Mouse (Mus musculus) adrenal gland, adult 18-20 months (tissue): Measurements from ENCODE around the gene Pip5k1b. TPM values are rescaled to one million over a fixed set of nuclear protein-coding genes. Genes with fewer than 3 reads are reported as not detected.

Source experiments
- DNase-seq, 2 experiments: peaks; one replicate each; pipeline ENCODE4 v3.0.0; 2021 to 2022; ENCODE audit warnings: low spot score in 2 of 2
- total RNA-seq, 2 experiments: library from RNA; stranded (reverse); gene quantifications; 1 replicate in 1 of 2; 2 replicates in 1 of 2; pipeline ENCODE4 v1.2.3; 2021

Gene Pip5k1b
- total RNA-seq, 2 experiments from 2014 or later: 7.5 to 14.4 TPM

DNA sequence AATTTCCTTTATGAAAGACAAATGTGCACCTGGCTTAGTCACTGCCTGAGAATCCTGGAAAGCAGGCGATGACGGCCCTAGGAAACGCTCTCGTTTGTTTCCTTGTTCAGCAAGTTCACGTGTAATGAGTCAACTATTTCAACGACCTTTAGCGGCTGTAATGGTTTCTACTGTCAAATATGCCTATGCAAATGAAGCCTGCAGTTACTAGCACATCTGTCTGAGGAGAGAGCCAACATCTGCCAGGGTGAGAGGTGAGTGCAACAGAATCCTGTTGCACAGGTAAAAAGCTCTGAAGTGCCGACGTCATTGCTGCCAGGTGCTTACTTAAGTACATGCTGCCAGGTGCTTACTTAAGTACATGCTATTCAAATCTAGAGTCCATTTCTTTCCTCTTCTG lies 196.4 kb downstream of the Pip5k1b start:
- no peak for DNase-seq

DNA sequence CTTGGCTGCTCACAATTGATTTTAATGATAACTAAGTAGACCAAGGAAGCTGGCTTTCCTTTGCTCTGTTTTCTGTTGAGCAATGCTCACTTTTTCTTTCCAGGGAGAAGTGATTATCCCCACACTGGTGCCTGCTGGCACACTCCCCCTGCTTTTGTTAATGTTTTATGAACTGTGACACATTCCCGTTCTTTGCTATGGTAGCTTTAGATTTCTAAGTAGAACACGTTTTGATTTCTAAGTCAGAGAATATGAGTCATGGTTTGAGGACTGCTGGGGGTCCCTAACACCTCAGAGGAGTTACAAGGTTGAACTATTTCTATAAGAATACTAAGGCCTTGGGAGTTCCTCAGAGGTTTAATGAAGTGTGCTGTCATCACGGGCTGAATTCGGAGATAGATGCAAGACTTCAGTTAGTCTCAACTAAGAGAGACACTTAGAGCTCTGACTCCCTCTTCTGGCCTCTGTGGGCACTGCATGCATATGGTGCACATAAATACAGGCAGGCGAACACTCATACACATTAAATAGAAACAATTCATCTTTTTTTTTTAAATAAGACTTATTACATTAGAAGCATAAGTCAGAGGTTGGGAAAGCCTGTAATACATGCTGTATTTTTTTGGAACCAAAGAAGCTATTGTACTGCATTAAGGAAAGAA lies 203.2 kb downstream of the Pip5k1b start:
- DNase-seq: no peak

DNA sequence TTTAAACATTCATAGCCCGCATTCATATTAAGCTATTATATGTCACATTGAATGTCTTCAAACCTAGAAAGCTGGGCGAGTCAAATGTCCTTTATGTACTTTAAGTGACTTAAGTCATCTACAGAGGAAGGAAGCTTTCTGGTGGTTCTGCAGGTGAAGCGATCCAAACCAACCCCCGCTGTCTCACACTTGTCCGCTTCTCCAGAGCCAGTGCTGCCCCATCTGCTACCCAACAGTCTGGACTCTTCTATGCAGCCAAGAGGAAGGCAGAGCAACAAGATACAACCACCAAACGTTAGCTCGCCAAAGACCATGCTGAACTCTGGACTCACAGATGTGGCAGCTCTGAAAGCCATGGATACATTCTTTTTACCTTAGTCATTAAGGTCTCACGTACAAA lies 211.2 kb downstream of the Pip5k1b start:
- no peak for DNase-seq

DNA sequence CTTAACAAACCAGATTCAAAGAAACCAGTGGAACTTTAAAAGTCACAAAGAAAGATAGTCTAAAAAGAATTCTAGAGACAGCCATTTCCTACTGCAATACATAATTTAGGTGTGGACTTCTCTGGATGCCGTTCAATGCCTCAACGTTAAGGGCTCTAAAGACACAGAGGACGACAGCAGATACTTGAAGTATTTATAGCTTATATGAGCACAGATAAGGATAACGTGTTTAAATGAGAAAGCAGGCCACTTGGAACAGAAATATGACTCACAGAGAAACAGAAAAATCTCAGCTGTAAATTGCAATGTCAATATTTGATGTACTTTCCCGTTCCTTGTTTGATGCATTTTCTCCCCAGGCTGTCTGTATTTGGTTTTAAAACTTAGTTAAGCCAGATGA lies 212.9 kb downstream of the Pip5k1b start:
- no peak for DNase-seq

DNA sequence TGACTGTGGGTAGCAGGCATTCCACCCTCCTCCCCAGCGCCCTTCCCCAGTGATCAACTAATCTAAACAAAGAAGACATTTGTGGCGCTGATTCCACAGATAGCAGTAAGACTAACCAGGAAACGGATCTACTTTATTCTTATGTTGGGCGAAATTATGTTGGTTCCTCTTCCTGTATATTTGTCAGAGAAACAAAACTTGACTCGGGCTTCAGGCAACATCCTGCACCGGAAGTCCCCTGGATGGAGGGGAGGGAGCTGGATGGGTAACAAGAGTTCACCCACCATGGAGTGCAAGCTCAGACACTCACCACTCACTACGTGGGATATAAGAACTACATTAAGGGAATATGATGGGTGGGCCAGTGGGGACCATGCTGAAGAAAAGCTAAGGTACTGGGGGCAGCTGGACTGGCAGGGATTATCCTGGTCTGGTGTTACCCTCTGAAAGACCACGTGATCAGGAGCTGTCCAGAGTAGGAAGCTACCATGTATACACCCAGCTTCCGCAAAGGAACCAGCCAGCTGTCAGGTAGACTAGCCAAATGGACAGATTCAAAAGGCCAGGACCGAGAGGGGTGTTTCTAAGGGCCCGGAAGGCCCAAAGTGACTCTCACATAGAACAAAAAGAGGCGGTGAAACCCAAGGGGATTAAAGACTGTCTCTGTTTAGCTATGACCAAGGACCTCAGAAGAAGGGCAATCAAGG lies 219.1 kb downstream of the Pip5k1b start:
- DNase-seq: no peak

DNA sequence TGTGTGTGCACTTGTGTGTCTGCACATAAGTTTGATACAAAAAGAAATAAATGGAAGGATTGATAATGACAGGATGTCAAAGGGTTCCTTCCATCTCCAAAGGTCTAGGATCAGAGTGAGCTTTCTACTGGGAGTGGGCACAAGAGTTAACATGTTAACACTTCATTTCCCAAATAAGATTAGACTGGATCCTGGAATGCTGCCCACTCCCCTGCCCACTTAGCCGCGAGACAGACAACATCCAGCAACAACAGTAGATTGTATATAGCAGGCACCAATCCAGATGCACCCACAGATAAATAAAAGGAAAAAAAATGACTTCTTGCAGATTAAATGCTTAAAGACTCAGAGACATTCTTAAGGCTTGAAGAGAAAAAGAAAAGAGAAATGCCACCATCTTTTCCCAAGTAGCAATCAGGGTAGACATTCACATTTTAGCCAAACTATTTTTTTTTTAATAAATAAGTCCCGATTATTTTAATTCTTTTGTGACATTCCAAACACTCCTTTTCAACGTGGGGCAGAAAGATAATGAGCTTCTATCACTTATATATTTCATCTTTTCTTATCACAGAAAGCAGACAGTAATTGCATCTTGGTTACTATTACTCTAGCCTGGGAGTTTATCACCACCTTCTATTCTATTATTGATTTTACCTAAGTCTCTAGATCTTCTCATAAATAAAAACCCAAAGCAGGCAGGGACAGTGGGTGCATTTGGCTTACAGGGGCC lies 219.9 kb downstream of the Pip5k1b start:
- no peak for DNase-seq

DNA sequence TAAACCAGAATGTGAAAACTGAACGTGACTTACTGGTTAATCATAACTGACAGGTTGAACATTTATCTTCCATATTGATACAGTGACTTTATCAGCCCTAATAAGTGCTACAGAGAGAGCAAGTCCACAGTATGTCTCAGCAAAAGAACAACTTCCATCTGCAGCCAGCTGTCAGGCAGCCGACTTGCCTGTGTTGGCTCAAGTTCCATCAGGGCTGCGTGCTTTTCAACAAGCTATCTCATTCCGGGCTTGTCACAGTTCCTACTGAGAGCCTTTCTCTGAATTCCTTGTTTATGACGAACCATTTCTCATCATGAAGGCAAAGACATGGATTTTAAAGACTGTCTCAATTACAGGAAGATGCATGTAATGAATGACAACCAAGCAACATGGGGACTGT lies 222.7 kb downstream of the Pip5k1b start:
- no peak for DNase-seq

DNA sequence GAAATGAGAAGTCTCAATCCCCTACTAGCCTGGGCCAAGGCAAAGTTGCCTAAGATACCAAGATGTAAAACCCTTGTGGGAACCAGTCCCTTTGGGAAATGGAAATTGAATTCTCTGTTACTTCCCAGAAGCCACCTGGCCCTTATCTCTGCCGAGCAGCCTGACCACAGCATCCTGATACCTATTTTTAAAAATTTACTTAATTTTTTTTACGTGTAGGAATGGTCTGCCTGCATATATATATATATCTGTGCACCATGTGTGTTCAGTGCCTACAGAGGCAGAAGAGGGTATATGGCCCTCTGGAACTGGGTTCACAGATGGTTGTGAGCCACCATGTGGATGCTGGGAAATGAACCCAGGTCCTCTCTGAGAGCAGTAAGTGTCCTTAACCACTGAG lies 224.4 kb downstream of the Pip5k1b start:
- no peak for DNase-seq

DNA sequence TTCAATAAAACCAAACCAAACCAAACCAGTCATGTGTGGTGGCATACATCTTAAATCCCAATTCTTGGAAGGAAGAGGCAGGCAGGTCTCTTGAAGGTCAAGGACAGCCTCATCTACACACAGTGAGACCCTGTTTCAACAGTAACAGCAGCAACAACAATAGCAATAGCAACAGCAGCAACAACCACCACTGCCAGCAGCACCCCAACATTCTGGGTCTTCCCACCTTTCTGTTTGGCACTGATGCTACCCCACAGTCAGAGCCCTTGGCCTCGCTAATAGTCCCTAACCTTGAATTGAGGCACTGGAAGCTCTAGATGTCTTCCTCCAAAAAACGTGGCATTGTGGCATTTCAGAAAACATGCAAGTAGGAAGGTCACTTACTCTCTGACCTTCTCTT lies 225.3 kb downstream of the Pip5k1b start:
- DNase-seq: no peak

DNA sequence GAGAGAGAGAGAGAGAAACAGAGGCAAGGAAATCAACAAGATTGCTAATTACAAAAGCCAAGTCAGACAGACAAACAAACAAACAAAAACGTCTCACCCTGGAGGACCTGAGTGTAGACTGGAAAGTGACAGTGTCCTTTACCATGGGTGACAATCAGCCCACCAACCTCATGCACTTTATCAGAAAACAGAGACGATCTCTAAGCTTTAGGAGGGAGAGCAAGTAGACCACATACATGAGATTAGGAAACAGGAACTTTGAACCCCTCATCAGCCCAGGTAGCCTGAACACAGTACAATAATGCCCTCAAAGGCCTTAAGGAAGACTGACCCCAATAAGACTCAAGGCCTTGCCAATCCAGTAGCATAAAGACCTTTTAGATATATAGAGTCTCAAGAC lies 227.8 kb downstream of the Pip5k1b start:
- no peak for DNase-seq

DNA sequence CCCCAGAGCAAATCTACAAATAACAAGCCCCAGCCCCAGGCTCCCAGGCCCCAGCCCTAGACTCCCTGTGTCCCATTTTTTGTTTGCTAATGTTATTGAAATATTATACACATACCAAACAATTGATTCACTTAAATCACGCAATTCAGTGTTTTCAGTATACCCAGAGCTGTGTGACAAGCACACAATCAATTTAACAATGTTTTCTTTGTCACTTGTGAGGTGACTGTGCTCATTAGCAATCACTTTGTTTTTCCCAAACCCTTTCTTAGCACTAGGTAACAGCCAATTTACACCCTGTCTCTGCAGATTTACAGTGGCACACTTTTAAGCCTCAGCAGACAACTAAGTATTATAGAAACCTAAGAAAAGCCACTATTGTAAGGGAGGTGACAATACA lies 228.7 kb downstream of the Pip5k1b start:
- no peak for DNase-seq

DNA sequence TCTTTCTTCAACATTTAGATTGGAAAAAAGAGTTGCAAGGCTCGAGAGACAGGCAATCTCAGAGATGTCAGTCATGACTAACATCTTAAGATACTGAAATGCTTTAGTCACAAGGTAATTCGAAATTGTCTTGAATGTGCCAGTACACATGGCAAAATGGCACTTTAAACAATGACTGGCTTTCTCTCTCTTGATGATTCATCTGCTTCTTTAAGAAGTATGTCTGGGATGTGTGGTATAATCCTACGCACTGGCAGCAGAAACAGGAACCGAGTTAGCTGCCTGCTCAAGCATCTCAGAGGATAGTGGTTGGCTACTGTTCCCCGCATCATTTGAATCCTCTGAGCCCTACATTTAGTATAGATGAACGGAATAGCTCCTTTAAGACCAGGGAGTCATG lies 230.0 kb downstream of the Pip5k1b start:
- no peak for DNase-seq

DNA sequence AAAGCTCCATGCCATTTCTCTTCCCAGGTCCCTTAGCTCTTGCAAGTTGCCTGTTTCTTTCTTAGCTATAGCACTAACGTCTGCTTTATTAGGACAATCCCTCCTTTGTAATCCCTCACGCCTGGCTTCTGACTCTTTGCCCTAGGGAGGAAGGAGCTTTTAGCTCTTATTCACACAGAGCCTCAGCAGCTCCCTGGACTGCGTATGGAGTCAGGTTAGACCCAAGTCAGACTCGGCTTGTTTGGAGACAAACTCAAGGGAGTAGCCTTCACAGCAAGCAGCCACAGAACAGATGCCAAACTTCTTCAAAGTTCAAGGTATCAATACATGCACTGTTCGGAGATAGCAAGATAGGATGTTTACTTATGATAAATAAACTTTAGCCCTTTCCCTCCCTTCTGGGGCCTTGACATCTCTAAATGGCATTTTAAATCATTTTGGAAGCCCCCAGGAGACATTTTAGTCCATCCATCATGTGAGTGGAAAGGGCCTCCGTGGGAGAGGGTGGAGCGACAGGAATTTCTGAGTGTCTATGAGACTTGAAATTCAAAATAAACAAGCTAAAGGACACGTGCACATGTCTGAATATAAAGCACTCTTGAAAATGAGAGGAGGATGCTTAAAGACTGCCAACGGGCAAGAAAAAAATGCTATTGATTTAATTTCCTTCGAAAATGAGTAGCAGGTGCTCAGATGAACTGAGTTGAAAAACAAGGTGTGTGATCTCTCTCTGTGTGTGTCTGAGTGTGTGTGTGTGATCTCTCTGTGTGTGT lies 231.6 kb downstream of the Pip5k1b start:
- DNase-seq: no peak

DNA sequence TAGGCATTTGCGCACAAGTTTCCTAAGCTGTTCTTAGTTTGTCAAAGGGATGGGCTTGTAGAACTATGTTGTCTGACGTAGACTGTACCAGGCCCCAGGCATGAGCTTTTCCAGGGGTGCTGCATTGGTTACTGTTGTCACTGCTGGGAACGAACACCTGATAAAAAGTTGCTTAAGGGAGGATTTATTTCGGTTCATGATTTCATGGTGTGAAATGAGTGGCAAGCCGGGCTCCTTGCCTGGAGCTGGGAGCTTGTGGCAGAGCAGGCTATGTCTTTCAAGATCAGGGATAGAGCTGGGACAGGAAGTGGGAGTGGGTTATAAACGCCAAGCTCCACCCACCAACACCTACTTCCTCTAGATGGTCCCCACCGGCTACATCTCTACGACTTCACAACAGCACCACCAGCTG lies 233.8 kb downstream of the Pip5k1b start:
- no peak for DNase-seq

DNA sequence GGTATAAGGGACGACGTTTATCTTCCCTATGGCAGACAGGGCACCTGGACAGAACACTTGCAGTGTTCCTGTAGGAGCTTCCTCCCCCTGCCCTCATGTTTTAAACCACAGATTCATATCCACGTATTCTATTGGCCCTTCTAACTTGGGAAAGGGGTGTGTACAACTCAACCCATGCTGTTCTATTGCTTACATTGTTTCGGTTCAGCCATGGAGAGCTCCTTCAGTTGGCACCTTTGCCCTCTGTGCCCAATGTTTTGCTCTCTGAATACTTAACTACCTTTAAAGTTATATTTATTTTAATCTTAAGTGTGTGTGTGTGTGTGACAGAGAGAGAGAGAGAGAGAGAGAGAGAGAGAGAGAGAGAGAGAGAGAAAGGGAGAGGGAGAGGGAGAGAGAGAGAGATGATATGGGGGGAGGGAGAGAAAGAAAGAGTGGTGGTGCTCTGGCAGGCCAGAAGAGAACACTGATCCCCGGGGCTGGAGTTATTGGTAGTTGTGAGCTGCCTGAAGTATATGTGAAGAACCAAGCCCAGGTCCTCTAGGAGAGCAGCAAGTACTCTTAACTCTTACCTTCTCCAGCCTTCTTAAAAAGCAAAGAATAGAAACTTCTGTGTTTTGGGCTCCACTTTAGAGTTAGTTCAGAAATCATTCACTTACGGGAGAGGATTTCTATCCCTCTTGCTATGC lies 234.3 kb downstream of the Pip5k1b start:
- DNase-seq: no peak

DNA sequence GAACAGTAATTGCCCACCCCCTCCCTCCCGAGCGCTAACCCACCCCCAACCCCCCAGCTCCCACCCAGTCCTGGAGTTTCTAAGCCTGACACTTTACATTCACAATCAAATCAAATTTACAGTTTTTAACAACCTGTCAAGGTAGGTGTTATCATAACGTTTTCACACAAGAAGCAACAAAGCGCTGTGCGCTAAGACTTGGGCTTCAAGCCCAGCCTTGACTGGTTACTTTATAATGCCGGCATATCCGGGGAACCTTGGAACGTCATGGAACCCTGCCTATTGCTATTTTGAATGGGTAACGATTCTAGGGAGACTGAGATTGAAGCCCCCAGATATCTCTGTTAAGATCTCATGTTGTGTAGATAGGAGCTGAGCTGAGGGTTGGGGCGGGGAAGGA lies 237.5 kb downstream of the Pip5k1b start:
- DNase-seq: no peak

DNA sequence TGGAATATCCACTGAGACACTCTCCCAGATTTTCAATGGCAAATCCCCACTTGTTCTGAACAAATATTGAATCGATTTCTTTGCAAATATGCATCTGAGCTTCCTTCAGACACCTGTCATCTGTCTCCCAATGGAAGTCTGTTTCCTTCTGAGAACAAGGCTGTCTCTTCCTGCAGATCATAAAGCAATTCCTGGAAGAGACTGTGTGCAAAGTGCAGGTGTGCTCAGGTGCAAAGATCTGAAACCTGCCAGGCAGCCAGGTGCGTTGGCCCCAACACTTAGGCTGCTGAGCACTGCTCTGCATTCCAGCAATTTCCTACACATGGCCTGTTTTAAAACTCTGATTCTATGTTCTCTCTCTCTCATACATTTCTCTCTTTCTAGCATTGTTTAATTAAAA lies 237.9 kb downstream of the Pip5k1b start:
- no peak for DNase-seq

DNA sequence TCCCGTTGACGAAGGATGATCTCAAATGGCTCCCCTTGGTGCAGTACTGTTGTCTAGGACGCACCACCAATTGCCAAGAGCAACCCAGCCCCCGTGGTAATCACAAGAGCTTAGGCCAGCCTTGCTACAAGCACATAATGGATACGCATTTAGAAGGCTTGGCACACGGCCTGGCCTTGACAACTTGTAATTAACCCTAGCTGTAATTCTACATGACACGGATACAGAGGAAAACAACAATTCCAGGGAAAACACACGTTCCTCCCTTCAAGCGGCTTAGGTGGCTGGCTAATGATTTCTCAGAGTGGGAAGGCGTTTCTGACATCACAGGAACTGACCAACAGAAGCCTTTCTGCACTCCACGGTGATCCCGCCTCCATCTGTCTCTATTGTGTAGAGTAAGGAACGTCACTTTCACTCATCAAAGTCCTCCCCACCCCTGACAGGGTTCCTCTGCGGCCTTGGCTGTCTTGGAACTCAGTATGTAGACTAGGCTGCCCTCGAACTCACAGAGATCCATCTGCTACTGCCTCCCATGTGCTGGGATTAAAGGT lies 238.6 kb downstream of the Pip5k1b start:
- DNase-seq: no peak

DNA sequence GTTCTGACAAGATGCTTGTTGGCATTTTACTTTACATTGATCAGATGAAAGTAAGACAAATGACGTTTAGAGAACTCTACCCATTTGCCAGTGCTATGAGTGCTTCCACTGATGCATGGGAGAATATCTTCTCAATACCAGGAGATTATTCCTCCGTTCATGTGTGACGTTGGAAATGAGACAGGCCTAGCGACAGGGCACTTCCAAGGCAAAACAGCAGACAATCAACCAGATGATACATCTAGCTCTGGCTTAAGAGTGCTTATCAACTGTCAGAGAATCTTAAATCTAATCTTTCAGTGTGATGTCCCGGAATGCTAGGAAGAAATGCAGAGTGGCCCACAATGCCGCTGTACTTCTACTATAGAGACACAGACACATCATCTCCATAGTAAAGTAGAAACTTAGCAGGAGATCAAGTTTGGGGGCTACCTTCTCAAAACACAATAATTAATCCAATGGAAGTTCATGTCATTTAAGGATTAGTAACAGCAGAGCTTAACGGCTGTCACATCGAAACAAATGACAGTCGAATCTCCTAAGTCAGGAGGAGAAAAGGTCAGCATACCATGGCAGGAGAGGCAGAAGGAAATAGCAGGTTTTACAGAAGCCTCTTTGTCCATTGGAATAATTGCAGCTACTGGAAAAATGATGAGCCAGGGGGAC lies 239.5 kb downstream of the Pip5k1b start:
- DNase-seq: no peak

DNA sequence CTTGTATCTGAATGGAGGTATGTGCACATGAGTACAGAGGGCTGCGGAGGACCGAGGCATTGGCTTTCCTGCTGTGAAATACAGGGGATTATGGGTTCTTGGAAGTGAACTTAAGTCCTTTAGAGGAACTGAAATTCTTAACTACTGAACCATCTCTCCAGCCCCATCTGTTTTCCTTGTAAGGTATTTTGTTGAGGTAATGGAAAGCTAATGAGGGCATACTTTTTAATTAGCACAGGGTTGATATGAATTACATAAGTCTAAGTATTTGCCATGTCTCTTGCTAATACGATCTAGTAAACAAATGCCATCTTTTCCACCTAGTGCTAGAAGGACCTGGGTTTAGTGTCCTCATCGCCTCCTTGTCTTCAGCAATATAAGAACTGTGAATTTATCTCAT lies 240.4 kb downstream of the Pip5k1b start:
- DNase-seq: no peak
